In genomic region chr5:114942074-114942765, GRCm38 (mm10) we compare ENCODE assay signal across 8 mouse cellular contexts. TPM values are rescaled to one million over a fixed set of nuclear protein-coding genes. Genes with fewer than 3 reads are reported as not detected.
A peak's percentile ranks its signal among the peaks of the same experiment; 100 is the strongest.
DNase-seq lines count a peak whose midpoint lies in the region; ATAC-seq and TF ChIP-seq lines count a peak whose summit lies in the region.

TSS of gene 2210016L21Rik (plus strand) at chr5:114942158.

- H3K4me2 ChIP-seq in heart, embryonic 11.5 days, result peak within 1 kb of the TSS; percentile 89
- peak within 1 kb of the TSS; percentile 88 for H3K4me2 ChIP-seq in kidney, embryonic 16.5 days (replicated peaks; ENCODE audit: low read depth, low read length)
- peak within 1 kb of the TSS; percentile 93 for H3K4me2 ChIP-seq in myocyte (ENCODE audit: low read depth)

- H3K9me3 ChIP-seq in erythroblast, embryonic 14.5 days (ENCODE audit: control insufficient read depth, low read length), result no peaks in the 10 kb centered on the region
- H3K9me3 ChIP-seq in heart, embryonic 11.5 days (replicated peaks; ENCODE audit: control insufficient read depth, low read length), result no peaks in the 10 kb centered on the region
- no peaks in the 10 kb centered on the region for H3K9me3 ChIP-seq in kidney, embryonic 16.5 days (ENCODE audit: low read length)

- peak within 1 kb of the TSS; percentile 97 for H3K9ac ChIP-seq in heart, embryonic 11.5 days (ENCODE audit: low read depth, low read length)
- H3K9ac ChIP-seq in kidney, embryonic 16.5 days (replicated peaks; ENCODE audit: low read length), result peak within 1 kb of the TSS; percentile 93
- peak within 1 kb of the TSS; percentile 77 for H3K9ac ChIP-seq in liver, adult 2 months (ENCODE audit: low read depth, low read length)

- peak within 1 kb of the TSS; percentile 85 for H3K4me3 ChIP-seq in erythroblast, embryonic 14.5 days (replicated peaks)
- peak within 1 kb of the TSS; percentile 96 for H3K4me3 ChIP-seq in heart, embryonic 11.5 days (ENCODE audit: low read depth, low read length)
- H3K4me3 ChIP-seq in kidney, embryonic 16.5 days (ENCODE audit: low read length), result peak within 1 kb of the TSS; percentile 90
- H3K4me3 ChIP-seq in liver, adult 2 months (ENCODE audit: insufficient read depth, low read depth, low read length), result peak within 1 kb of the TSS; percentile 86
- peak within 1 kb of the TSS; percentile 66 for H3K4me3 ChIP-seq in myocyte

- H3ac ChIP-seq in myocyte (ENCODE audit: control insufficient read depth, insufficient read length), result peak within 1 kb of the TSS; percentile 59

- H3K79me2 ChIP-seq in liver, adult 2 months (ENCODE audit: control insufficient read depth, insufficient read depth, low read length), result peaks cover 3% of the 10 kb centered on the region; the same call in 1 of the 2 replicates
- H3K79me2 ChIP-seq in myocyte (ENCODE audit: control insufficient read depth, insufficient read depth), result peaks cover 12% of the 10 kb centered on the region

- H3K27me3 ChIP-seq in erythroblast, embryonic 14.5 days (ENCODE audit: control insufficient read depth), result no peaks in the 10 kb centered on the region
- no peaks in the 10 kb centered on the region for H3K27me3 ChIP-seq in heart, embryonic 11.5 days (ENCODE audit: control insufficient read depth, insufficient read depth, low read length)
- no peaks in the 10 kb centered on the region for H3K27me3 ChIP-seq in kidney, embryonic 16.5 days (ENCODE audit: insufficient read depth, low read length)
- no peaks in the 10 kb centered on the region for H3K27me3 ChIP-seq in liver, adult 2 months (ENCODE audit: control insufficient read depth, insufficient read depth, low read length)
- no peaks in the 10 kb centered on the region for H3K27me3 ChIP-seq in myocyte (ENCODE audit: control insufficient read depth, insufficient read depth, insufficient read length)
- no peaks in the 10 kb centered on the region for H3K27me3 ChIP-seq in splenic B cell, adult 2 months (ENCODE audit: control insufficient read depth, insufficient read depth, low read length, poor library complexity, severe bottlenecking)

- DNase-seq in CD4-positive helper T cell, adult 2 months (ENCODE audit: low read depth, low spot score), result peak; percentile 90
- peak; percentile 97 for DNase-seq in brain, embryonic 14.5 days (ENCODE audit: low read depth)
- peak; percentile 79 for DNase-seq in liver, adult 2 months (ENCODE audit: extremely low read depth, low read depth, low spot score)
- peak; percentile 92 for DNase-seq in splenic B cell, adult 2 months (ENCODE audit: low read depth, low spot score)

- 2% methylated on average over 39 of the region's 39 CpGs for WGBS in heart, embryonic 11.5 days (ENCODE audit: insufficient replicate concordance)
- WGBS in kidney, embryonic 16.5 days, result 1% methylated on average over 39 of the region's 39 CpGs
- 2% methylated on average over 39 of the region's 39 CpGs for WGBS in liver, adult 2 months

- ATAC-seq in heart, embryonic 11.5 days (replicated peaks; ENCODE audit: insufficient number of reproducible peaks, low FRiP score, low TSS enrichment), result peak; percentile 91
- ATAC-seq in kidney, embryonic 16.5 days (ENCODE audit: low FRiP score, low TSS enrichment), result peak; percentile 90

- peaks cover 24% of the 10 kb centered on the region for H3K4me1 ChIP-seq in erythroblast, embryonic 14.5 days (ENCODE audit: control insufficient read depth)
- peaks cover 5% of the 10 kb centered on the region; the same call in 1 of the 2 replicates for H3K4me1 ChIP-seq in heart, embryonic 11.5 days (ENCODE audit: control insufficient read depth, insufficient read depth, low read length)
- H3K4me1 ChIP-seq in kidney, embryonic 16.5 days (ENCODE audit: insufficient read depth, low read length), result peaks cover 6% of the 10 kb centered on the region
- peaks cover 2% of the 10 kb centered on the region; the same call in 1 of the 2 replicates for H3K4me1 ChIP-seq in liver, adult 2 months (ENCODE audit: control insufficient read depth, insufficient read depth, low read length)

- peak; percentile 70; the same call in 1 of the 2 replicates for TF ChIP-seq POLR2A in brain, embryonic 14.5 days (IDR thresholded peaks at IDR 0.05; ENCODE audit: borderline replicate concordance, extremely low read depth, insufficient read depth, insufficient read length, poor library complexity, severe bottlenecking)
- TF ChIP-seq POLR2A in liver, adult 2 months (IDR thresholded peaks at IDR 0.05; ENCODE audit: extremely low read depth, insufficient read depth, low read length), result peak; percentile 57
- peak; percentile 88 for TF ChIP-seq POLR2A in myocyte (IDR thresholded peaks at IDR 0.05; ENCODE audit: insufficient read length, low read depth)

- TF ChIP-seq CTCF in brain, embryonic 14.5 days (IDR thresholded peaks at IDR 0.05; ENCODE audit: borderline replicate concordance, extremely low read depth, insufficient read depth, insufficient read length), result no peak
- TF ChIP-seq CTCF in liver, adult 2 months (IDR thresholded peaks at IDR 0.05; ENCODE audit: low read depth, low read length), result no peak

- peak within 1 kb of the TSS; percentile 88 for H3K27ac ChIP-seq in heart, embryonic 11.5 days (ENCODE audit: low read depth, low read length)
- H3K27ac ChIP-seq in kidney, embryonic 16.5 days (ENCODE audit: low read length), result peak within 1 kb of the TSS; percentile 87
- H3K27ac ChIP-seq in liver, adult 2 months (replicated peaks; ENCODE audit: insufficient read depth, low read depth, low read length), result peak within 1 kb of the TSS; percentile 6

- peaks cover 21% of the 10 kb centered on the region for H3K36me3 ChIP-seq in erythroblast, embryonic 14.5 days (ENCODE audit: control insufficient read depth)
- peaks cover 5% of the 10 kb centered on the region for H3K36me3 ChIP-seq in heart, embryonic 11.5 days (ENCODE audit: control insufficient read depth, insufficient read depth, low read length)
- peaks cover 22% of the 10 kb centered on the region for H3K36me3 ChIP-seq in kidney, embryonic 16.5 days (ENCODE audit: insufficient read depth, low read length)
- no peaks in the 10 kb centered on the region; the same call in 1 of the 2 replicates for H3K36me3 ChIP-seq in liver, adult 2 months (ENCODE audit: control insufficient read depth, insufficient read depth, low read length)
- H3K36me3 ChIP-seq in myocyte (ENCODE audit: control insufficient read depth, insufficient read depth), result peaks cover 5% of the 10 kb centered on the region
- H3K36me3 ChIP-seq in splenic B cell, adult 2 months (ENCODE audit: control insufficient read depth, insufficient read depth, low read length, poor library complexity, severe bottlenecking), result peaks cover 9% of the 10 kb centered on the region

TF ChIP-seq in myocyte, 11 proteins besides CTCF, POLR2A, EP300 and RAD21:
- TF ChIP-seq SRF (IDR thresholded peaks at IDR 0.05; ENCODE audit: control insufficient read depth, insufficient read length, low read depth) (peak; percentile 26), POLR2AphosphoS2 (IDR thresholded peaks at IDR 0.05; ENCODE audit: insufficient read length, low read depth) (peak; percentile 80), E2F4 (IDR thresholded peaks at IDR 0.05; ENCODE audit: insufficient read depth) (no peak), USF1 (IDR thresholded peaks at IDR 0.05; ENCODE audit: low read depth) (peak; percentile 99)

RNA-seq across cellular contexts. Expression of gene 2210016L21Rik, which starts in this region (rescaled TPM):
- polyA plus RNA-seq in brain, embryonic 14.5 days (2012; rRNA removed), result 69.2 and 72.7 TPM in 2 replicates
- 2.4 and 3.3 TPM in 2 replicates for polyA plus RNA-seq in erythroblast, embryonic 14.5 days (2012)
- 31.0 and 35.0 TPM in 2 replicates for polyA plus RNA-seq in heart, embryonic 11.5 days (2014; fragmentation: Nextera tagmentation; extraction: Ambion mirVana)
- 55.7 and 63.3 TPM in 2 replicates for polyA plus RNA-seq in kidney, embryonic 16.5 days (2015; fragmentation: Nextera tagmentation; extraction: Ambion mirVana)
- 3.0 and 5.2 TPM in 2 replicates for total RNA-seq in liver, adult 2 months (2014; rRNA removed)
- 5.2 and 6.1 TPM in 2 replicates for polyA plus RNA-seq in liver, adult 2 months (2012; rRNA removed)
- polyA plus RNA-seq in myocyte (2012; fragmentation: generic; extraction: Trizol), result 19.6 TPM

Comparison
In these comparisons a context has a peak if more than half of its experiments do, and no peak if none do; other contexts are left out.
1. Peak in every context shown above with its lines: DNase-seq, ATAC-seq, H3K4me3 ChIP-seq and H3K27ac ChIP-seq.
2. H3K27ac ChIP-seq: peak in every context shown above with its lines; median percentile 88 in heart, embryonic 11.5 days; 87 in kidney, embryonic 16.5 days; 6 in liver, adult 2 months.